Mouse (Mus musculus): ENCODE measurements around the gene Ugcg. TPM values are rescaled to one million over a fixed set of nuclear protein-coding genes. Genes with fewer than 3 reads are reported as not detected.

Ugcg gene
- polyA plus RNA-seq, 2 experiments = 7.5 to 21.7 TPM

GRCm38 (mm10) chr4:59204616-59205015, 15.6 kb downstream of the Ugcg start:
- no peak for TF ChIP-seq CTCF (IDR thresholded peaks at IDR 0.05; ENCODE audit: low read depth)
- TF ChIP-seq EP300 (IDR thresholded peaks at IDR 0.05; ENCODE audit: low read depth) = no peak
- Histone ChIP-seq H3K27ac (no peak overlapping the region; the same call in 1 of the 2 replicates), H3K9ac (replicated peaks) (no peak overlapping the region), H3K9me3 (ENCODE audit: control insufficient read depth, low read length) (no peaks in the 10 kb centered on the region), H3K27me3 (ENCODE audit: control insufficient read depth, insufficient read depth, low read length) (no peaks in the 10 kb centered on the region), H3K4me3 (ENCODE audit: insufficient read depth in 1 of 2, low read depth in 2 of 2, low read length in 2 of 2) (no peak overlapping the region), H3K4me2 (ENCODE audit: low read depth) (no peak overlapping the region), H3K36me3 (replicated peaks; ENCODE audit: control insufficient read depth, insufficient read depth, low read depth) (peaks cover 14% of the 10 kb centered on the region), H3K4me1 (replicated peaks; ENCODE audit: control insufficient read depth in 2 of 2, insufficient read depth in 2 of 2, low read length in 1 of 2) (peaks cover 39 to 47% of the 10 kb centered on the region in 2 experiments)
- ATAC-seq (ENCODE audit: insufficient read depth) = no peak
- no peak for DNase-seq (ENCODE audit: low read depth in 3 of 3, low spot score in 3 of 3)
- WGBS (ENCODE audit: insufficient replicate concordance) = 48% methylated on average over 4 of the region's 4 CpGs

GRCm38 (mm10) chr4:59205758-59206340, 16.8 kb downstream of the Ugcg start:
- WGBS (ENCODE audit: insufficient replicate concordance) = 30% methylated on average over 2 of the region's 2 CpGs
- Histone ChIP-seq H3K9ac (replicated peaks) (peak overlapping the region; percentile 45; the same call in 1 of the 2 replicates), H3K4me1 (replicated peaks; ENCODE audit: control insufficient read depth in 2 of 2, insufficient read depth in 2 of 2, low read length in 1 of 2) (peaks cover 31 to 42% of the 10 kb centered on the region in 2 experiments), H3K9me3 (ENCODE audit: control insufficient read depth, low read length) (no peaks in the 10 kb centered on the region), H3K4me2 (ENCODE audit: low read depth) (peak overlapping the region; percentile 48; the same call in 1 of the 2 replicates), H3K27ac (peak overlapping the region; percentile 25; the same call in 1 of the 2 replicates), H3K36me3 (replicated peaks; ENCODE audit: control insufficient read depth, insufficient read depth, low read depth) (peaks cover 18% of the 10 kb centered on the region), H3K27me3 (ENCODE audit: control insufficient read depth, insufficient read depth, low read length) (no peaks in the 10 kb centered on the region), H3K4me3 (ENCODE audit: insufficient read depth in 1 of 2, low read depth in 2 of 2, low read length in 2 of 2) (no peak overlapping the region)
- no peak for ATAC-seq (ENCODE audit: insufficient read depth)
- no peak for DNase-seq (ENCODE audit: low read depth in 3 of 3, low spot score in 3 of 3)
- no peak for TF ChIP-seq CTCF (IDR thresholded peaks at IDR 0.05; ENCODE audit: low read depth)
- no peak for TF ChIP-seq EP300 (IDR thresholded peaks at IDR 0.05; ENCODE audit: low read depth)

GRCm38 (mm10) chr4:59206600-59206999, 17.5 kb downstream of the Ugcg start:
- no peak overlapping the region for H3K27ac ChIP-seq
- ATAC-seq (ENCODE audit: insufficient read depth) (peak; percentile 72), DNase-seq (ENCODE audit: low read depth in 3 of 3, low spot score in 3 of 3) (no peak)
- 0 out of 2 replicates have a peak overlapping the region, but pooled peaks have one; percentile 12 for H3K9ac ChIP-seq (replicated peaks)
- peaks cover 30 to 34% of the 10 kb centered on the region in 2 experiments for H3K4me1 ChIP-seq (replicated peaks; ENCODE audit: control insufficient read depth in 2 of 2, insufficient read depth in 2 of 2, low read length in 1 of 2)
- H3K4me3 ChIP-seq (ENCODE audit: insufficient read depth in 1 of 2, low read depth in 2 of 2, low read length in 2 of 2) = no peak overlapping the region
- TF ChIP-seq CTCF (IDR thresholded peaks at IDR 0.05; ENCODE audit: low read depth) (no peak), EP300 (IDR thresholded peaks at IDR 0.05; ENCODE audit: low read depth) (peak; percentile 45; the same call in 1 of the 2 replicates)
- H3K27me3 ChIP-seq (ENCODE audit: control insufficient read depth, insufficient read depth, low read length) = no peaks in the 10 kb centered on the region
- H3K4me2 ChIP-seq (ENCODE audit: low read depth) = peak overlapping the region; percentile 48
- H3K9me3 ChIP-seq (ENCODE audit: control insufficient read depth, low read length) = no peaks in the 10 kb centered on the region
- 24% methylated on average over 4 of the region's 4 CpGs for WGBS (ENCODE audit: insufficient replicate concordance)
- H3K36me3 ChIP-seq (replicated peaks; ENCODE audit: control insufficient read depth, insufficient read depth, low read depth) = peaks cover 19% of the 10 kb centered on the region

GRCm38 (mm10) chr4:59208607-59209006, 19.6 kb downstream of the Ugcg start:
- Histone ChIP-seq H3K27me3 (ENCODE audit: control insufficient read depth, insufficient read depth, low read length) (no peaks in the 10 kb centered on the region), H3K9me3 (ENCODE audit: control insufficient read depth, low read length) (no peaks in the 10 kb centered on the region), H3K4me2 (ENCODE audit: low read depth) (no peak overlapping the region), H3K27ac (no peak overlapping the region), H3K4me1 (replicated peaks; ENCODE audit: control insufficient read depth in 2 of 2, insufficient read depth in 2 of 2, low read length in 1 of 2) (peaks cover 26 to 38% of the 10 kb centered on the region in 2 experiments), H3K4me3 (ENCODE audit: insufficient read depth in 1 of 2, low read depth in 2 of 2, low read length in 2 of 2) (no peak overlapping the region), H3K9ac (replicated peaks) (no peak overlapping the region), H3K36me3 (replicated peaks; ENCODE audit: control insufficient read depth, insufficient read depth, low read depth) (peaks cover 27% of the 10 kb centered on the region)
- ATAC-seq (ENCODE audit: insufficient read depth) (no peak), DNase-seq (ENCODE audit: low read depth in 3 of 3, low spot score in 3 of 3) (no peak)
- TF ChIP-seq CTCF (IDR thresholded peaks at IDR 0.05; ENCODE audit: low read depth) = no peak
- 81% methylated on average over 4 of the region's 4 CpGs for WGBS (ENCODE audit: insufficient replicate concordance)

- no peak overlapping the region for H3K27ac ChIP-seq
- ATAC-seq (ENCODE audit: insufficient read depth) = no peak
- H3K9me3 ChIP-seq (ENCODE audit: control insufficient read depth, low read length) = no peaks in the 10 kb centered on the region
- WGBS (ENCODE audit: insufficient replicate concordance) = 83% methylated on average over 9 of the region's 9 CpGs
- no peak overlapping the region for H3K9ac ChIP-seq (replicated peaks)
- DNase-seq (ENCODE audit: low read depth in 3 of 3, low spot score in 3 of 3) = no peak
- H3K4me2 ChIP-seq (ENCODE audit: low read depth) = no peak overlapping the region
- H3K36me3 ChIP-seq (replicated peaks; ENCODE audit: control insufficient read depth, insufficient read depth, low read depth) = peaks cover 37% of the 10 kb centered on the region
- TF ChIP-seq CTCF (IDR thresholded peaks at IDR 0.05; ENCODE audit: low read depth) = no peak
- no peak for TF ChIP-seq EP300 (IDR thresholded peaks at IDR 0.05; ENCODE audit: low read depth)
- no peak overlapping the region for H3K4me3 ChIP-seq (ENCODE audit: insufficient read depth in 1 of 2, low read depth in 2 of 2, low read length in 2 of 2)
- H3K4me1 ChIP-seq (replicated peaks; ENCODE audit: control insufficient read depth in 2 of 2, insufficient read depth in 2 of 2, low read length in 1 of 2) = peaks cover 27 to 37% of the 10 kb centered on the region in 2 experiments
- no peaks in the 10 kb centered on the region for H3K27me3 ChIP-seq (ENCODE audit: control insufficient read depth, insufficient read depth, low read length)
These were observed 22.1 kb downstream of the Ugcg start for GRCm38 (mm10) chr4:59211181-59211580.
